In the genomic region with DNA sequence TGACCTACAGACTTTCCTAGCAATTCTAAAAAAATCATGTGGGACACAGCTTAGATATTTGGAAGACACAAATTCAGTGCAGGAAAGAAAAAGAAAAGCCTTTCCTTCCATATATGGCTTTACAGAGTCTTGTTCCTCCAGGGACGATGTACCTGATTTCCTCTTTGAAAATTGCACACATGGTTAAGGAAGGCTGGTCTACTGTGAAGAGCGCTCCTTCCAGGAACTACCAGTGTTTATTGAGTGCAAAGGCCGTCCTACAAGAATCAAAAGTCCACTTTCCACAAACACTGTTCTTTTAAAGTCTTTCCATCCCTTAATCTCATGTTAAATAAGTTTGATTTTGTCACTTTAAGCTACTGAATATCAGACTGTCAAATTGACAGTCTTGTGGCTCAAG, we compare ENCODE assay signal across 8 mouse cellular contexts. TPM values are rescaled to one million over a fixed set of nuclear protein-coding genes. Genes with fewer than 3 reads are reported as not detected.
DNase-seq lines count a peak whose midpoint lies in the region; ATAC-seq and TF ChIP-seq lines count a peak whose summit lies in the region.

No protein-coding gene starts in this region.

- peak overlapping the region; percentile 65 for H3K4me2 ChIP-seq in heart, postnatal 0 days (ENCODE audit: low read depth, low read length)
- H3K4me2 ChIP-seq in hindbrain, embryonic 12.5 days (replicated peaks): peak overlapping the region; percentile 79
- peak overlapping the region; percentile 41 for H3K4me2 ChIP-seq in midbrain, embryonic 11.5 days

- peak overlapping the region; percentile 79 for H3K9ac ChIP-seq in heart, postnatal 0 days (replicated peaks; ENCODE audit: low read depth, low read length)
- peak overlapping the region; percentile 85 for H3K9ac ChIP-seq in hindbrain, embryonic 12.5 days
- peak overlapping the region; percentile 60 for H3K9ac ChIP-seq in midbrain, embryonic 11.5 days (ENCODE audit: low read length)

- TF ChIP-seq CTCF in heart, postnatal 0 days (IDR thresholded peaks at IDR 0.05; ENCODE audit: low read depth): no peak

- no peak for DNase-seq in heart, postnatal 0 days (ENCODE audit: low spot score)
- no peak for DNase-seq in heart, adult 11 months
- DNase-seq in adipocyte (ENCODE audit: low spot score): peak; percentile 43
- DNase-seq in midbrain, embryonic 11.5 days (ENCODE audit: low spot score, missing footprints): no peak
- DNase-seq in frontal cortex, postnatal 36 days (ENCODE audit: low spot score in 2 of 2): no peak
- DNase-seq in cerebellum, adult 8-10 months: no peak
- DNase-seq in cerebellum, postnatal 36 days: no peak

- peak overlapping the region; percentile 97 for H3K27ac ChIP-seq in heart, postnatal 0 days (ENCODE audit: low read depth)
- peak overlapping the region; percentile 95; the same call in 1 of the 2 replicates for H3K27ac ChIP-seq in hindbrain, embryonic 12.5 days
- no peak overlapping the region for H3K27ac ChIP-seq in midbrain, embryonic 11.5 days (ENCODE audit: low read depth, low read length)

- H3K27me3 ChIP-seq in heart, postnatal 0 days (ENCODE audit: control insufficient read depth, insufficient read depth, low read length): no peaks in the 10 kb centered on the region
- no peaks in the 10 kb centered on the region for H3K27me3 ChIP-seq in hindbrain, embryonic 12.5 days
- no peaks in the 10 kb centered on the region for H3K27me3 ChIP-seq in midbrain, embryonic 11.5 days (ENCODE audit: control insufficient read depth, insufficient read depth, low read length)

- no peaks in the 10 kb centered on the region for H3K9me3 ChIP-seq in heart, postnatal 0 days (replicated peaks; ENCODE audit: control insufficient read depth, low read length)
- H3K9me3 ChIP-seq in hindbrain, embryonic 12.5 days (replicated peaks): no peaks in the 10 kb centered on the region
- no peaks in the 10 kb centered on the region for H3K9me3 ChIP-seq in midbrain, embryonic 11.5 days (ENCODE audit: control insufficient read depth, low read length)

- H3K4me3 ChIP-seq in heart, postnatal 0 days (ENCODE audit: low read depth, low read length): peak overlapping the region; percentile 83
- H3K4me3 ChIP-seq in hindbrain, embryonic 12.5 days: peak overlapping the region; percentile 85
- peak overlapping the region; percentile 78 for H3K4me3 ChIP-seq in midbrain, embryonic 11.5 days (ENCODE audit: low read depth, low read length)

- no peaks in the 10 kb centered on the region for H3K36me3 ChIP-seq in heart, postnatal 0 days (replicated peaks; ENCODE audit: control insufficient read depth, insufficient read depth, low read length)
- no peaks in the 10 kb centered on the region for H3K36me3 ChIP-seq in hindbrain, embryonic 12.5 days
- no peaks in the 10 kb centered on the region for H3K36me3 ChIP-seq in midbrain, embryonic 11.5 days (ENCODE audit: control insufficient read depth, insufficient read depth, low read length)

- TF ChIP-seq EP300 in heart, postnatal 0 days (IDR thresholded peaks at IDR 0.05; ENCODE audit: low read depth): no peak

- H3K4me1 ChIP-seq in heart, postnatal 0 days (ENCODE audit: control insufficient read depth, insufficient read depth): peaks cover 24% of the 10 kb centered on the region
- H3K4me1 ChIP-seq in hindbrain, embryonic 12.5 days: peaks cover 24% of the 10 kb centered on the region
- H3K4me1 ChIP-seq in midbrain, embryonic 11.5 days (ENCODE audit: control insufficient read depth, insufficient read depth, low read length): peaks cover 13% of the 10 kb centered on the region

- ATAC-seq in heart, postnatal 0 days (ENCODE audit: insufficient read depth, low read depth): no peak
- ATAC-seq in hindbrain, embryonic 12.5 days (ENCODE audit: low FRiP score): no peak
- ATAC-seq in midbrain, embryonic 11.5 days (ENCODE audit: low FRiP score): no peak

- WGBS in heart, postnatal 0 days: 47% methylated on average over 3 of the region's 3 CpGs
- 68% methylated on average over 3 of the region's 3 CpGs for WGBS in hindbrain, embryonic 12.5 days
- 77% methylated on average over 3 of the region's 3 CpGs for WGBS in midbrain, embryonic 11.5 days

RNA-seq across cellular contexts. Expression of a gene that starts 0.9 kb away (rescaled TPM):
- 39.7 and 55.8 TPM in 2 replicates for total RNA-seq in heart, postnatal 0 days (2014; rRNA removed; ENCODE audit: low replicate concordance)
- polyA plus RNA-seq in heart, postnatal 0 days (2015; fragmentation: Nextera tagmentation; extraction: Ambion mirVana): 35.6 and 37.2 TPM in 2 replicates
- polyA plus RNA-seq in hindbrain, embryonic 12.5 days (2016; fragmentation: Nextera tagmentation; extraction: Ambion mirVana): 67.0 and 70.3 TPM in 2 replicates
- polyA plus RNA-seq in midbrain, embryonic 11.5 days (2014; fragmentation: Nextera tagmentation; extraction: Ambion mirVana): 60.0 and 60.4 TPM in 2 replicates

RNA-seq across cellular contexts. Expression of a gene that starts 42.3 kb away (rescaled TPM):
- total RNA-seq in heart, postnatal 0 days (2014; rRNA removed; ENCODE audit: low replicate concordance): 55.2 and 90.3 TPM in 2 replicates
- polyA plus RNA-seq in heart, postnatal 0 days (2015; fragmentation: Nextera tagmentation; extraction: Ambion mirVana): 6.9 and 7.7 TPM in 2 replicates
- polyA plus RNA-seq in hindbrain, embryonic 12.5 days (2016; fragmentation: Nextera tagmentation; extraction: Ambion mirVana): 9.3 and 9.9 TPM in 2 replicates
- polyA plus RNA-seq in midbrain, embryonic 11.5 days (2014; fragmentation: Nextera tagmentation; extraction: Ambion mirVana): 11.3 and 13.0 TPM in 2 replicates
